Comparison of ENCODE assay signal across 21 mouse cellular contexts in the genomic region with DNA sequence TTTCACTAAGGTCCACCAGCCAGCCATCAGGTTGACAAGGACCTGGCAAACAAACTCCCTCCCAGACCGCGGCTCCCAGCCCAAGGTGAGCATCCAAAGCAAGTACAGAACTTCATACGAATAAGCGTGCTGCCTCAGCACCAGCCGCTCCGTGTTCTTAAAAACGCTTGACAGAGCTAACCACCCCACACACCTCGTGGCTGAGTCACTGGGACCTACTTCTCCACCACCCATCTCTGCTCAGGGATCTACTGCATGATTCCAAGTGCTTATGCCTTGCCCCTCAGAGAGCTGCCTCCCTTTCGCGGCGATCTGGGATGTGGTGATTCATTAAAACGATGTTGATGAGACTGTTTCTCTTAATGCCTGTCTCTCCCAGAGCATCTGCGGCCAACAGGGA.
A peak's percentile ranks its signal among the peaks of the same experiment; 100 is the strongest.
DNase-seq lines count a peak whose midpoint lies in the region; TF ChIP-seq lines count a peak whose summit lies in the region.
"Had no signal": no experiment of that assay in that cellular context is flagged by ENCODE, and none has a peak within 500 bp of the region (broad histone marks: within the 10 kb centered on the region; RNA-seq: fewer than 3 reads in every experiment).

No protein-coding gene starts in this region.

- peak overlapping the region; percentile 24 for H3K4me3 ChIP-seq in E14TG2a.4 (replicated peaks; ENCODE audit: low read length)
- H3K4me3 ChIP-seq: embryonic facial prominence, embryonic 13.5 days; forebrain, embryonic 13.5 days; heart, embryonic 10.5 days; hindbrain, embryonic 12.5 days had no signal

- peaks cover 11% of the 10 kb centered on the region; the same call in 1 of the 2 replicates for H3K27me3 ChIP-seq in E14TG2a.4 (ENCODE audit: insufficient read depth, low read length)
- H3K27me3 ChIP-seq: Patski had no signal

- intact Hi-C loops in left cerebral cortex, postnatal 36 days (cut with DNase I) = no loop called here
- intact Hi-C loops in left cerebral cortex, postnatal 10 days (cut with DNase I) = no loop called here

- TF ChIP-seq CTCF in E14TG2a.4 (conservative IDR thresholded peaks at IDR 0.05; ENCODE audit: low read length) = no peak

- peak; percentile 19 to 64 for DNase-seq in frontal cortex, adult 2 months (ENCODE audit: extremely low spot score in 1 of 2, low spot score in 1 of 2)
- no peak for DNase-seq in frontal cortex, postnatal 14 days (ENCODE audit: low spot score in 2 of 2)
- DNase-seq in left cerebral cortex, postnatal 36 days (ENCODE audit: low spot score in 2 of 2) = peak; percentile 23 to 30
- no peak for DNase-seq in left cerebral cortex, postnatal 10 days (ENCODE audit: extremely low spot score in 1 of 2, low spot score in 2 of 2)
- DNase-seq in telencephalon, adult 2 months (ENCODE audit: low read depth, low spot score) = peak; percentile 33
- DNase-seq in gastrocnemius, adult 18-20 months (ENCODE audit: low spot score) = no peak
- DNase-seq: adrenal gland, postnatal 14 days; cerebellum, adult 18-20 months; cerebellum, adult 9-11 months; cerebellum, postnatal 36 days; forebrain, postnatal 0 days; gastrocnemius, postnatal 10 days; heart, adult 18-20 months; heart, postnatal 10 days; heart, postnatal 4 days had no signal

- H3K4me1 ChIP-seq in E14TG2a.4 (replicated peaks; ENCODE audit: low read depth, low read length) = peaks cover 10% of the 10 kb centered on the region

- no peaks in the 10 kb centered on the region for H3K36me3 ChIP-seq in E14TG2a.4 (ENCODE audit: insufficient read depth, low read length)
- H3K36me3 ChIP-seq: embryonic facial prominence, embryonic 13.5 days; heart, embryonic 10.5 days; hindbrain, embryonic 12.5 days had no signal

- no peaks in the 10 kb centered on the region for H3K9me3 ChIP-seq in E14TG2a.4 (ENCODE audit: low read length)
- H3K9me3 ChIP-seq: embryonic facial prominence, embryonic 13.5 days; forebrain, embryonic 13.5 days; heart, embryonic 10.5 days; hindbrain, embryonic 12.5 days had no signal

Comparison
In these comparisons a context has a peak if more than half of its experiments do, and no peak if none do; other contexts are left out.
1. DNase-seq: peak in frontal cortex, adult 2 months (2 of 2), left cerebral cortex, postnatal 36 days (2 of 2) and telencephalon, adult 2 months (single experiment); none in frontal cortex, postnatal 14 days (0 of 2), left cerebral cortex, postnatal 10 days (0 of 2) and gastrocnemius, adult 18-20 months (single experiment).